Mouse (Mus musculus) layer of hippocampus, adult 9-11 months (tissue): ENCODE measurements at regions not wholly inside any gene's neighbourhood (a gene's known extent, or its start where the extent isn't known, plus 50 kb on each side); places are given as distances from the start of the nearest gene placed in this dataset.

Experiments
- DNase-seq: peaks from one replicate; pipeline ENCODE4 v3.0.0; 2022

GRCm38 (mm10) chr8:42107582-42107981 is 690.7 kb upstream of the Frg1 start:
- no peak for DNase-seq

GRCm38 (mm10) chr8:42069314-42069713 is 652.4 kb upstream of the Frg1 start:
- DNase-seq = no peak

GRCm38 (mm10) chr8:42043526-42043925 is 626.7 kb upstream of the Frg1 start:
- peak; percentile 4 for DNase-seq

- DNase-seq = no peak
Measured at GRCm38 (mm10) chr8:42039245-42039644, 622.4 kb upstream of the Frg1 start.

GRCm38 (mm10) chr8:42026934-42027333 is 610.1 kb upstream of the Frg1 start:
- no peak for DNase-seq

- no peak for DNase-seq
Measured at GRCm38 (mm10) chr8:42017786-42018185, 600.9 kb upstream of the Frg1 start.

- DNase-seq = no peak
Measured at GRCm38 (mm10) chr8:42003170-42003569, 586.3 kb upstream of the Frg1 start.

- peak; percentile 69 for DNase-seq
Measured at GRCm38 (mm10) chr8:41989040-41989501, 572.2 kb upstream of the Frg1 start.

- no peak for DNase-seq
Measured at GRCm38 (mm10) chr8:41988216-41988615, 571.3 kb upstream of the Frg1 start.

- DNase-seq = no peak
Measured at GRCm38 (mm10) chr8:41987417-41987816, 570.5 kb upstream of the Frg1 start.

GRCm38 (mm10) chr8:41972416-41972815 is 555.5 kb upstream of the Frg1 start:
- peak; percentile 18 for DNase-seq

- no peak for DNase-seq
Measured at GRCm38 (mm10) chr8:41970536-41970935, 553.7 kb upstream of the Frg1 start.

- DNase-seq = no peak
Measured at GRCm38 (mm10) chr8:41969408-41969807, 552.5 kb upstream of the Frg1 start.

GRCm38 (mm10) chr8:41964088-41964487 is 547.2 kb upstream of the Frg1 start:
- DNase-seq = no peak

- DNase-seq = no peak
Measured at GRCm38 (mm10) chr8:41956878-41957277, 540.0 kb upstream of the Frg1 start.

- peak; percentile 6 for DNase-seq
Measured at GRCm38 (mm10) chr8:41950736-41951135, 533.9 kb upstream of the Frg1 start.

GRCm38 (mm10) chr8:41939298-41939697 is 522.4 kb upstream of the Frg1 start:
- no peak for DNase-seq

- no peak for DNase-seq
Measured at GRCm38 (mm10) chr8:41921106-41921505, 504.2 kb upstream of the Frg1 start.

- DNase-seq = no peak
Measured at GRCm38 (mm10) chr8:41920536-41920935, 503.7 kb upstream of the Frg1 start.

- no peak for DNase-seq
Measured at GRCm38 (mm10) chr8:41878029-41878748, 461.3 kb upstream of the Frg1 start.

GRCm38 (mm10) chr8:41869681-41870356 is 452.9 kb upstream of the Frg1 start:
- no peak for DNase-seq

GRCm38 (mm10) chr8:41860918-41861317 is 444.0 kb upstream of the Frg1 start:
- no peak for DNase-seq

- no peak for DNase-seq
Measured at GRCm38 (mm10) chr8:41831713-41832112, 414.8 kb upstream of the Frg1 start.

GRCm38 (mm10) chr8:41830407-41830806 is 413.5 kb upstream of the Frg1 start:
- DNase-seq = no peak
